Mouse (Mus musculus) lung, adult 2 months (tissue): ENCODE results near the gene Wrap73.

Source experiments
- CTCF ChIP-seq: fragments of 200-500 bp; IDR thresholded peaks from 2 replicates; pipeline ENCODE4 v1.5.1; 2011; ENCODE audit warnings: mild to moderate bottlenecking, low read length, control low read depth; ENCODE audit not compliant: insufficient read depth
- POLR2A ChIP-seq: fragments of 200-500 bp; IDR thresholded peaks from 2 replicates; pipeline ENCODE4 v1.6.1; 2011; ENCODE audit warnings: low read depth, mild to moderate bottlenecking, control low read depth, low read length, borderline replicate concordance; ENCODE audit errors: extremely low read depth

DNA sequence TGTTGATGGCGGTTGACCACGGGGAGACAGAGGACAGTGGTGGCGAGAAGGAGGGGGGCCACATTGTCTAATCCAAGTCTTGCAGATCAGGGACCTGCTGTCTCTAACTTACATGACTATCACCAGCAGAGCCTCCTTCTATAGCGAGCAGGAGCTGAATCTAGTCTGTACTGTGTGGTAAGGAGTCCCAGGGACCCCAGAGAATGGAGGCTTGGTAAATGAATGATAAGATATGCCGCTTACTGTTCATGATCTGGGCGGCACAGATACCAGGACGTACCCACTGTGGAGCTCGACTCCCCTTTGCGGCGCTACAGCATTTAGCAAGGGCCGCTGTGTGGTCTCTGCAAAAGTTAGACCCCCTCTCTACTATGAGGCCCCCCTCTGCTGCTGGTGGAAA is 20.4 kb upstream of the Wrap73 start:
- no peak for TF ChIP-seq POLR2A
- no peak for TF ChIP-seq CTCF
